Comparison of ENCODE assay signal across 11 mouse cellular contexts in the genomic region with DNA sequence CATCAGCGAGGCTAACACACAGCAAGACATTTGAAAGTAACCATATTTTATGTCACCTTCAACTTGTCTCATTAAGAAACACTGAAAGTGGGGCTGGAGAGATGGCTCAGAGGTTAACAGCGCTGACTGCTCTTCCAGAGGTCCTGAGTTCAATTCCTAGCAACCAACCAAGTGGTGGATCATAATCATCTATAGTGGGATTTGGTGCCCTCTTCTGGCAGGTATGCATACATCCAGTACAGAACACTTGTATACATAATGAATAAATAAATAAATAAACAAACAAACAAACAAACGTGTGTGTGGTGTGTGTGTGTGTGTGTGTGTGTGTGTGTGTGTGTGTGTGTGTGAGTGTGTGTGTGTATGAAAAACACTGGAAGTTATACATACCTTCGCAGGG. TPM values are rescaled to one million over a fixed set of nuclear protein-coding genes. Genes with fewer than 3 reads are reported as not detected.
A peak's percentile ranks its signal among the peaks of the same experiment; 100 is the strongest.
DNase-seq lines count a peak whose midpoint lies in the region; ATAC-seq and TF ChIP-seq lines count a peak whose summit lies in the region.
"Had no signal": no experiment of that assay in that cellular context is flagged by ENCODE, and none has a peak within 500 bp of the region (broad histone marks: within the 10 kb centered on the region; RNA-seq: fewer than 3 reads in every experiment).

No protein-coding gene starts in this region.

- TF ChIP-seq CTCF in kidney, postnatal 0 days (IDR thresholded peaks at IDR 0.05; ENCODE audit: low read depth), result peak; percentile 58
- peak; percentile 28 for TF ChIP-seq CTCF in E14TG2a.4 (conservative IDR thresholded peaks at IDR 0.05; ENCODE audit: low read length)

- H3K27ac ChIP-seq in kidney, postnatal 0 days, result no peak overlapping the region
- H3K27ac ChIP-seq: intestine, embryonic 15.5 days had no signal

- no peak overlapping the region for H3K9ac ChIP-seq in kidney, postnatal 0 days (ENCODE audit: low read depth, low read length)
- H3K9ac ChIP-seq: heart, embryonic 12.5 days; intestine, embryonic 15.5 days had no signal

- H3K4me1 ChIP-seq in kidney, postnatal 0 days (replicated peaks; ENCODE audit: insufficient read depth, low read length), result no peaks in the 10 kb centered on the region
- no peaks in the 10 kb centered on the region for H3K4me1 ChIP-seq in E14TG2a.4 (replicated peaks; ENCODE audit: low read depth, low read length)
- H3K4me1 ChIP-seq: heart, embryonic 12.5 days; intestine, embryonic 15.5 days had no signal

- H3K4me3 ChIP-seq in kidney, postnatal 0 days (replicated peaks; ENCODE audit: low read depth, low read length), result no peak overlapping the region
- H3K4me3 ChIP-seq in E14TG2a.4 (replicated peaks; ENCODE audit: low read length), result no peak overlapping the region
- H3K4me3 ChIP-seq: heart, embryonic 12.5 days; intestine, embryonic 15.5 days had no signal

- H3K27me3 ChIP-seq in kidney, postnatal 0 days (ENCODE audit: insufficient read depth, low read length), result no peaks in the 10 kb centered on the region
- H3K27me3 ChIP-seq in E14TG2a.4 (ENCODE audit: insufficient read depth, low read length), result no peaks in the 10 kb centered on the region
- H3K27me3 ChIP-seq: heart, embryonic 12.5 days; intestine, embryonic 15.5 days had no signal

- DNase-seq in kidney, postnatal 0 days (ENCODE audit: low spot score), result peak; percentile 22
- DNase-seq in kidney, adult 18-20 months, result no peak
- DNase-seq in 416B (ENCODE audit: low read depth), result peak; percentile 47
- peak; percentile 17 for DNase-seq in c-Kit-positive CD71-positive TER-119-positive erythroid progenitor cells, embryonic 14.5 days (ENCODE audit: low spot score)
- no peak for DNase-seq in adrenal gland, postnatal 25 days
- DNase-seq in adrenal gland, postnatal 10 days, result no peak
- DNase-seq: lung, postnatal 14 days; thymus, postnatal 25 days had no signal

- no peak for ATAC-seq in kidney, postnatal 0 days (replicated peaks; ENCODE audit: low FRiP score, low read depth)
- ATAC-seq: intestine, embryonic 15.5 days had no signal

- no peaks in the 10 kb centered on the region for H3K9me3 ChIP-seq in kidney, postnatal 0 days (replicated peaks; ENCODE audit: low read length)
- H3K9me3 ChIP-seq in E14TG2a.4 (ENCODE audit: low read length), result no peaks in the 10 kb centered on the region
- H3K9me3 ChIP-seq: heart, embryonic 12.5 days; intestine, embryonic 15.5 days had no signal

- H3K36me3 ChIP-seq in kidney, postnatal 0 days (ENCODE audit: insufficient read depth, low read length), result peaks cover 10% of the 10 kb centered on the region
- H3K36me3 ChIP-seq in E14TG2a.4 (ENCODE audit: insufficient read depth, low read length), result no peaks in the 10 kb centered on the region

- H3K4me2 ChIP-seq in kidney, postnatal 0 days (ENCODE audit: low read length), result no peak overlapping the region
- H3K4me2 ChIP-seq: heart, embryonic 12.5 days; intestine, embryonic 15.5 days had no signal

- 92% methylated on average over 4 of the region's 4 CpGs for WGBS in kidney, postnatal 0 days

RNA-seq across cellular contexts. Expression of gene Paip1, which starts 39.6 kb away (rescaled TPM):
- polyA plus RNA-seq in kidney, postnatal 0 days (2015; fragmentation: Nextera tagmentation; extraction: Ambion mirVana), result 109 and 110 TPM in 2 replicates
- total RNA-seq in adrenal gland, postnatal 25 days (2021), result 116 and 143 TPM in 2 replicates
- total RNA-seq in adrenal gland, postnatal 10 days (2021), result 100 to 1,000 TPM; 106 TPM

Comparison
In these comparisons a context has a peak if more than half of its experiments do, and no peak if none do; other contexts are left out.
1. DNase-seq: peak in kidney, postnatal 0 days (single experiment), 416B (single experiment) and c-Kit-positive CD71-positive TER-119-positive erythroid progenitor cells, embryonic 14.5 days (single experiment); none in kidney, adult 18-20 months (single experiment), adrenal gland, postnatal 25 days (single experiment) and adrenal gland, postnatal 10 days (single experiment).